Mouse (Mus musculus): ENCODE data around the gene Wdfy1. TPM values are rescaled to one million over a fixed set of nuclear protein-coding genes. Genes with fewer than 3 reads are reported as not detected.

Wdfy1 gene
- polyA plus RNA-seq, 1 experiment from 2014 or later = 24.5 TPM

- ATAC-seq (replicated peaks; ENCODE audit: insufficient number of reproducible peaks, low FRiP score, low TSS enrichment) = no peak
- H3K4me2 ChIP-seq = no peak overlapping the region
- peaks cover 7% of the 10 kb centered on the region for H3K4me1 ChIP-seq (ENCODE audit: control insufficient read depth, insufficient read depth, low read length)
- H3K4me3 ChIP-seq (ENCODE audit: low read depth, low read length) = no peak overlapping the region
- H3K9ac ChIP-seq (ENCODE audit: low read depth, low read length) = no peak overlapping the region
- 59% methylated on average over 11 of the region's 11 CpGs for WGBS (ENCODE audit: insufficient replicate concordance)
- H3K36me3 ChIP-seq (ENCODE audit: control insufficient read depth, insufficient read depth, low read length) = no peaks in the 10 kb centered on the region
- H3K27me3 ChIP-seq (ENCODE audit: control insufficient read depth, insufficient read depth, low read length) = no peaks in the 10 kb centered on the region
- H3K27ac ChIP-seq (ENCODE audit: low read depth, low read length) = no peak overlapping the region
- no peaks in the 10 kb centered on the region for H3K9me3 ChIP-seq (replicated peaks; ENCODE audit: control insufficient read depth, low read length)
Observed at GRCm38 (mm10) chr1:79802858-79803427, 27.0 kb upstream of the Wdfy1 start.

- ATAC-seq (replicated peaks; ENCODE audit: insufficient number of reproducible peaks, low FRiP score, low TSS enrichment) = no peak
Observed at GRCm38 (mm10) chr1:79797084-79797483, 21.1 kb upstream of the Wdfy1 start.

GRCm38 (mm10) chr1:79786267-79786927 is 10.5 kb upstream of the Wdfy1 start:
- Histone ChIP-seq H3K4me3 (ENCODE audit: low read depth, low read length) (no peak overlapping the region), H3K4me1 (ENCODE audit: control insufficient read depth, insufficient read depth, low read length) (no peaks in the 10 kb centered on the region), H3K36me3 (ENCODE audit: control insufficient read depth, insufficient read depth, low read length) (peaks cover 13% of the 10 kb centered on the region), H3K9ac (ENCODE audit: low read depth, low read length) (no peak overlapping the region), H3K27me3 (ENCODE audit: control insufficient read depth, insufficient read depth, low read length) (no peaks in the 10 kb centered on the region), H3K4me2 (no peak overlapping the region), H3K9me3 (replicated peaks; ENCODE audit: control insufficient read depth, low read length) (no peaks in the 10 kb centered on the region), H3K27ac (ENCODE audit: low read depth, low read length) (no peak overlapping the region)
- ATAC-seq (replicated peaks; ENCODE audit: insufficient number of reproducible peaks, low FRiP score, low TSS enrichment) = no peak
- 64% methylated on average over 7 of the region's 7 CpGs for WGBS (ENCODE audit: insufficient replicate concordance)

More at GRCm38 (mm10) chr1:79797084-79797483, 21.1 kb upstream of the Wdfy1 start:
- no peak overlapping the region for H3K9ac ChIP-seq (ENCODE audit: low read depth, low read length)
- no peak overlapping the region for H3K27ac ChIP-seq (ENCODE audit: low read depth, low read length)
- WGBS (ENCODE audit: insufficient replicate concordance) = 61% methylated on average over 3 of the region's 3 CpGs
- no peaks in the 10 kb centered on the region for H3K27me3 ChIP-seq (ENCODE audit: control insufficient read depth, insufficient read depth, low read length)
- no peaks in the 10 kb centered on the region for H3K36me3 ChIP-seq (ENCODE audit: control insufficient read depth, insufficient read depth, low read length)
- H3K4me1 ChIP-seq (ENCODE audit: control insufficient read depth, insufficient read depth, low read length) = no peaks in the 10 kb centered on the region
- H3K4me3 ChIP-seq (ENCODE audit: low read depth, low read length) = no peak overlapping the region
- no peaks in the 10 kb centered on the region for H3K9me3 ChIP-seq (replicated peaks; ENCODE audit: control insufficient read depth, low read length)
- H3K4me2 ChIP-seq = no peak overlapping the region

GRCm38 (mm10) chr1:79782433-79782832 is 6.5 kb upstream of the Wdfy1 start:
- Histone ChIP-seq H3K4me2 (no peak overlapping the region), H3K4me1 (ENCODE audit: control insufficient read depth, insufficient read depth, low read length) (no peaks in the 10 kb centered on the region), H3K27ac (ENCODE audit: low read depth, low read length) (no peak overlapping the region), H3K27me3 (ENCODE audit: control insufficient read depth, insufficient read depth, low read length) (no peaks in the 10 kb centered on the region), H3K9me3 (replicated peaks; ENCODE audit: control insufficient read depth, low read length) (no peaks in the 10 kb centered on the region), H3K36me3 (ENCODE audit: control insufficient read depth, insufficient read depth, low read length) (peaks cover 33% of the 10 kb centered on the region), H3K4me3 (ENCODE audit: low read depth, low read length) (no peak overlapping the region), H3K9ac (ENCODE audit: low read depth, low read length) (no peak overlapping the region)
- 72% methylated on average over 3 of the region's 3 CpGs for WGBS (ENCODE audit: insufficient replicate concordance)
- no peak for ATAC-seq (replicated peaks; ENCODE audit: insufficient number of reproducible peaks, low FRiP score, low TSS enrichment)

- 81% methylated on average over 11 of the region's 11 CpGs for WGBS (ENCODE audit: insufficient replicate concordance)
- H3K36me3 ChIP-seq (ENCODE audit: control insufficient read depth, insufficient read depth, low read length) = peaks cover 33% of the 10 kb centered on the region
Observed at GRCm38 (mm10) chr1:79778011-79778410, 2.1 kb upstream of the Wdfy1 start.

GRCm38 (mm10) chr1:79774164-79774780 is 1.7 kb downstream of the Wdfy1 start:
- H3K4me3 ChIP-seq (ENCODE audit: low read depth, low read length) = no peak overlapping the region
- H3K36me3 ChIP-seq (ENCODE audit: control insufficient read depth, insufficient read depth, low read length) = peaks cover 4% of the 10 kb centered on the region
- H3K9ac ChIP-seq (ENCODE audit: low read depth, low read length) = no peak overlapping the region
- no peaks in the 10 kb centered on the region for H3K27me3 ChIP-seq (ENCODE audit: control insufficient read depth, insufficient read depth, low read length)
- H3K4me2 ChIP-seq = no peak overlapping the region
- peaks cover 2% of the 10 kb centered on the region; the same call in 1 of the 2 replicates for H3K4me1 ChIP-seq (ENCODE audit: control insufficient read depth, insufficient read depth, low read length)
- ATAC-seq (replicated peaks; ENCODE audit: insufficient number of reproducible peaks, low FRiP score, low TSS enrichment) = no peak
- no peak overlapping the region for H3K27ac ChIP-seq (ENCODE audit: low read depth, low read length)
- H3K9me3 ChIP-seq (replicated peaks; ENCODE audit: control insufficient read depth, low read length) = no peaks in the 10 kb centered on the region
- WGBS (ENCODE audit: insufficient replicate concordance) = 73% methylated on average over 4 of the region's 4 CpGs

More at GRCm38 (mm10) chr1:79778011-79778410, 2.1 kb upstream of the Wdfy1 start:
- H3K9me3 ChIP-seq (replicated peaks; ENCODE audit: control insufficient read depth, low read length) = no peaks in the 10 kb centered on the region
- H3K4me2 ChIP-seq = no peak overlapping the region
- no peak overlapping the region for H3K9ac ChIP-seq (ENCODE audit: low read depth, low read length)
- no peaks in the 10 kb centered on the region for H3K27me3 ChIP-seq (ENCODE audit: control insufficient read depth, insufficient read depth, low read length)
- no peak for ATAC-seq (replicated peaks; ENCODE audit: insufficient number of reproducible peaks, low FRiP score, low TSS enrichment)
- H3K4me3 ChIP-seq (ENCODE audit: low read depth, low read length) = no peak overlapping the region
- H3K27ac ChIP-seq (ENCODE audit: low read depth, low read length) = no peak overlapping the region
- peaks cover 2% of the 10 kb centered on the region; the same call in 1 of the 2 replicates for H3K4me1 ChIP-seq (ENCODE audit: control insufficient read depth, insufficient read depth, low read length)

- Histone ChIP-seq H3K9me3 (replicated peaks; ENCODE audit: control insufficient read depth, low read length) (no peaks in the 10 kb centered on the region), H3K36me3 (ENCODE audit: control insufficient read depth, insufficient read depth, low read length) (no peaks in the 10 kb centered on the region), H3K9ac (ENCODE audit: low read depth, low read length) (no peak overlapping the region), H3K27me3 (ENCODE audit: control insufficient read depth, insufficient read depth, low read length) (no peaks in the 10 kb centered on the region), H3K4me1 (ENCODE audit: control insufficient read depth, insufficient read depth, low read length) (no peaks in the 10 kb centered on the region), H3K4me3 (ENCODE audit: low read depth, low read length) (no peak overlapping the region), H3K4me2 (no peak overlapping the region), H3K27ac (ENCODE audit: low read depth, low read length) (no peak overlapping the region)
- no peak for ATAC-seq (replicated peaks; ENCODE audit: insufficient number of reproducible peaks, low FRiP score, low TSS enrichment)
- WGBS (ENCODE audit: insufficient replicate concordance) = 48% methylated on average over 1 of the region's 1 CpGs
Observed at GRCm38 (mm10) chr1:79768231-79768630, 7.7 kb downstream of the Wdfy1 start.

- Histone ChIP-seq H3K9me3 (replicated peaks; ENCODE audit: control insufficient read depth, low read length) (no peaks in the 10 kb centered on the region), H3K9ac (ENCODE audit: low read depth, low read length) (no peak overlapping the region), H3K4me2 (no peak overlapping the region), H3K27me3 (ENCODE audit: control insufficient read depth, insufficient read depth, low read length) (no peaks in the 10 kb centered on the region), H3K4me3 (ENCODE audit: low read depth, low read length) (no peak overlapping the region), H3K36me3 (ENCODE audit: control insufficient read depth, insufficient read depth, low read length) (no peaks in the 10 kb centered on the region), H3K27ac (ENCODE audit: low read depth, low read length) (no peak overlapping the region), H3K4me1 (ENCODE audit: control insufficient read depth, insufficient read depth, low read length) (peaks cover 8% of the 10 kb centered on the region; the same call in 1 of the 2 replicates)
- WGBS (ENCODE audit: insufficient replicate concordance) = 68% methylated on average over 1 of the region's 1 CpGs
- no peak for ATAC-seq (replicated peaks; ENCODE audit: insufficient number of reproducible peaks, low FRiP score, low TSS enrichment)
Observed at GRCm38 (mm10) chr1:79764483-79764882, 11.5 kb downstream of the Wdfy1 start.

Measured in heart, embryonic 11.5 days (tissue).